Mouse (Mus musculus) gastrocnemius, adult 2 months (tissue): ENCODE results near the gene Zbtb16. TPM values are rescaled to one million over a fixed set of nuclear protein-coding genes. Genes with fewer than 3 reads are reported as not detected.

Source experiments
- DNase-seq: peaks from one replicate; pipeline ENCODE4 v3.0.0; 2022
- H3K27ac ChIP-seq: fragments of 200-600 bp; 2 replicates; pipeline ENCODE4 v1.8.1; 2022; ENCODE audit warnings: mild to moderate bottlenecking
- H3K4me3 ChIP-seq: fragments of 200-600 bp; 2 replicates; pipeline ENCODE4 v1.8.1; 2022; ENCODE audit warnings: mild to moderate bottlenecking, moderate library complexity
- CTCF ChIP-seq: fragments of 200-600 bp; IDR thresholded peaks from 2 replicates; pipeline ENCODE4 v1.8.1; 2022; ENCODE audit warnings: antibody characterized with exemption, mild to moderate bottlenecking, moderate library complexity
- intact Hi-C: fragments of 180-260 bp; cut with DNase I; formaldehyde crosslinking; loops from one replicate; pipeline ENCODE4 v1.15.1; 2025
- total RNA-seq, 2 experiments: library from RNA; stranded (reverse); gene quantifications; 2 replicates each; pipeline ENCODE4 v1.2.3; 2021

Zbtb16 gene
- total RNA-seq, 2 experiments from 2014 or later = 163 to 166 TPM

- H3K27ac ChIP-seq = no peak overlapping the region
- intact Hi-C loops = no loop called here
- no peak overlapping the region for H3K4me3 ChIP-seq
- TF ChIP-seq CTCF = no peak
- DNase-seq = no peak
Observed at GRCm38 (mm10) chr9:48640881-48641280, 195.1 kb downstream of the Zbtb16 start.

DNA sequence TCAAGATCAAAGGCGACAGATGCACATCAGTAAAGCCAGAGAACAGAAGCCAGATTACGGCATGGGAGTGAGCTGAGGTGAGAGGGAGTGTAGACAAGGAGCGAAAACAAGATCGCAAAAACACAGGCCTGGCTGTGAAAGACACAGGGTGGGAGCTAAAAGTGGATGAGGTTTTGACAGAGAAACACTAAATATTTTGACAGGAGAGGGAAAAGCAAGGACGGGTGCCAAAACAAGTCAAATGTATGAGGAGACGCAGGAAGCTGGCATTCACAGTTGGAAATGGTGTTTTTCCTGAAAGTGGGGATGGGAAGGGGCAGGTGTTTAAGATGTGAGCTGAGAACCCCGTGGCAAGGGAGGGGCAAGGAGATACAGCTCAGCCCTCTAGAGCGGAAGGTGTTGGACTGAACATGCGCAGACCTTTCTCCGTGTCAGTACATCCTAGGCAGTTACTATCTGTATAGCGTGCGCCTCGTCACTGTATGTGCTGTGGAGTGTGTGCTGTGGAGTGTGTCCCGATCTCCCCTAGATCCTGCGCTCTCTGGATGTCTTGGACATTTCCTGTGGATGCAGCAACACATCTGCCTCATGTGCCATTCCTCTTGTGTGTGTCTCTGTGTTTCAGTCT, 197.7 kb downstream of the Zbtb16 start:
- TF ChIP-seq CTCF = no peak
- Histone ChIP-seq H3K27ac (no peak overlapping the region), H3K4me3 (no peak overlapping the region)
- intact Hi-C loops = no loop called here
- no peak for DNase-seq

DNA sequence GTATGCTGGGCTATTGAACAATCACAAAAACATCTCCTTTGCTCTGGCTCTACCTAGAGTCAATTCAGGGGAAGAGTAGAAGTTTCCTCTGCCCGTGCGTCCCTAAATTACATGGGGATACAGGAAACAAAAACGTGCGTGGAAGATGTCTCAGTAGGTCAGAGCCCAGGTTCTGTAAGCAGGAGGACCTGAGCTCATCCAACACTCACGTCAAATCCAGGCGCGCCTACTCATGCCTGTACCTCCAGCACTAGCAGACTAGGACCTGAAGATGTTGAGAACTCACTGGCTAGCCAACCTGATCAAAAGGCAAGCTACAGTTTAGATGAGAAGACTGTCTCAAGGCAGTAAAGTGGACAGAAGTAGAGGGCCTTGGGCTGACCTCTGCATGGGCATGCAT, 198.9 kb downstream of the Zbtb16 start:
- DNase-seq = no peak
- TF ChIP-seq CTCF = no peak
- Histone ChIP-seq H3K4me3 (no peak overlapping the region), H3K27ac (no peak overlapping the region)
- intact Hi-C loops = no loop called here

DNA sequence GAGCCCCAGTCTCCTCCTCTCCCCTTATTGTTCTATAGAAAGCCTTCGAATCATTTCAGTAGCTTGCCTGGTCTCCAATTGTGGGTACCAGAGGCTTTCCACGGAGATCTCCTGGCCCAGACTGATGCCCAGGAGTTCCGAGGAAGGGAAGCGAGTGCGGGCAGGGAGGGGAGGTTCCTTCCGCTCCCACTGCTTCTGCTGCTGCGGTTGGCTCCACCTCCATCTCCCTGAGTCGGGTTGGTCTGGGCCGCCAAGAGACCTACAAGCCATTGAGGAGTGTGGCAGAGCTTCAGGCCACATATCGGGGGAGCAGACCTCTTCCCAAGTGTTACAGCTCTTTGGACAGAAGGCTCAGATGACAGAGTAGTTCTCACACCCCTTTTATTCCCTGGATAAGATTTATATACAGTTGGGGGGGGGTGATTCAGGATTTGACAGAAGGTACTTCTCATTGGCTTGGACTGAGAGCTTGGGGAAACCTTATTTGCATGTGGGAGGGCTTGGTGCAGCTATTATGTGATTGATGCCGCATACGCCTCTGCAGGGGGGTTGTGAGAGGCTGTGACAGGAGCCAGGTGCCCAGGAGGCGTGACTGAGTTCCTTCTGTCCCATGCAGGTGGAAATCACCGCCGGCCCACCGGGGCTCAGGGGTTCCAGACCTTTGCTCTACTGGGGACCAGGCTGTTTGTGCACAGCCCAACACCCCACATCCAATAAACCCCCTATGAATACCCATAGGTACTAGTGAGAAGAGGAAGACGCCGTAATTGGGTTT, 200.3 kb downstream of the Zbtb16 start:
- Histone ChIP-seq H3K27ac (no peak overlapping the region), H3K4me3 (no peak overlapping the region)
- no peak for TF ChIP-seq CTCF
- intact Hi-C loops = no loop called here
- no peak for DNase-seq

GRCm38 (mm10) chr9:48633147-48633546, 202.9 kb downstream of the Zbtb16 start:
- DNase-seq = no peak
- H3K27ac ChIP-seq = no peak overlapping the region
- TF ChIP-seq CTCF = no peak
- intact Hi-C loops = no loop called here
- no peak overlapping the region for H3K4me3 ChIP-seq

- Histone ChIP-seq H3K27ac (no peak overlapping the region), H3K4me3 (no peak overlapping the region)
- intact Hi-C loops = loop anchor here (2.0 to 5.0 kb wide), 2 partner anchors 18 to 152 kb away; no protein-coding TSS in a partner anchor
- DNase-seq = no peak
- no peak for TF ChIP-seq CTCF
Observed at GRCm38 (mm10) chr9:48619268-48619667, 216.8 kb downstream of the Zbtb16 start.

DNA sequence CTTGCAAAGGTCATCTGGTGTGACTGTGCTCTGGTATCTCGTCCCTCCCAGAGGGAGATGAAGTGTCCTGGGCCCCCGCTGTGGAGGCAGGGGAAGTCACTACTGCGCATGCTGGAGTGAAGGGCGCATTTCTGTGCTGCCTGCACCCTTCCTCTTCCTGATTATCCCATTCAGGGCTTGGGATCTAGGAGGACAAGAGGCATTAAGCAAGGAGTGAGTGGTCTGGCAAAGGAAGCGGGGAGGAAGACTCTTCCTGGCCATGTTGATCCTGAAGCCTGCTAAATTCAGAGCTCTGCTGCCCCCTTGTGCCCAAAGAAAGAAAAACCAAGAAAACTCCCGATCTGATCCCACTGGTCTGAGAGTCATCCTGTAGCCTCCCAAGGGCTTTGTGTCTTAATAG, 217.4 kb downstream of the Zbtb16 start:
- intact Hi-C loops = loop anchor here (2.0 to 5.0 kb wide), 2 partner anchors 18 to 151 kb away; no protein-coding TSS in a partner anchor
- peak overlapping the region; percentile 64 for H3K4me3 ChIP-seq
- DNase-seq = peak; percentile 78
- TF ChIP-seq CTCF = peak; percentile 77
- H3K27ac ChIP-seq = peak overlapping the region; percentile 91

DNA sequence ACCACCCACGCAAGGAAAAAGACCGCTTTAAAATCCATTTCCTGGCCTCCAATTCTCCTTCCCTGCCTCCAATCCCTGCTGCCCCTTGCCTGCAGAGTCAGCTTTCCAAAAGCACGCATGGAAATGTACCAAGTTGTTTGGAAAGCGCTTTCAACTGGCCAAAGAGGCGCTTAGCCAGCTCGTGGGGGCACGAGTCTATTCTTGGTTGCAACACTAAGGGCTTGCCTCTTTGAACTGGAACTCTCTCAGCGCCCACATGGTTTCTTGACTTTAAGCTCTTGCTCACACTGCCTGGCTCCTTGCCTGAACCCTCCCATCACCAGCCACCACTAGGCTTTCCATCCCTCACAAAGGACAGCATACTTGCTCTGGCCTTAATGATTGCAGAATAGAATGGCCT, 217.9 kb downstream of the Zbtb16 start:
- Histone ChIP-seq H3K4me3 (peak overlapping the region; percentile 64), H3K27ac (peak overlapping the region; percentile 91)
- TF ChIP-seq CTCF = no peak
- DNase-seq = peak; percentile 89
- intact Hi-C loops = loop anchor here (2.0 to 5.0 kb wide), 2 partner anchors 17 to 151 kb away; no protein-coding TSS in a partner anchor

- peak overlapping the region; percentile 64; the same call in 1 of the 2 replicates for H3K4me3 ChIP-seq
- H3K27ac ChIP-seq = peak overlapping the region; percentile 91
- intact Hi-C loops = loop anchor here (2.0 to 5.0 kb wide), 2 partner anchors 17 to 150 kb away; no protein-coding TSS in a partner anchor
- no peak for DNase-seq
- TF ChIP-seq CTCF = no peak
Observed at GRCm38 (mm10) chr9:48617511-48618010, 218.5 kb downstream of the Zbtb16 start.

DNA sequence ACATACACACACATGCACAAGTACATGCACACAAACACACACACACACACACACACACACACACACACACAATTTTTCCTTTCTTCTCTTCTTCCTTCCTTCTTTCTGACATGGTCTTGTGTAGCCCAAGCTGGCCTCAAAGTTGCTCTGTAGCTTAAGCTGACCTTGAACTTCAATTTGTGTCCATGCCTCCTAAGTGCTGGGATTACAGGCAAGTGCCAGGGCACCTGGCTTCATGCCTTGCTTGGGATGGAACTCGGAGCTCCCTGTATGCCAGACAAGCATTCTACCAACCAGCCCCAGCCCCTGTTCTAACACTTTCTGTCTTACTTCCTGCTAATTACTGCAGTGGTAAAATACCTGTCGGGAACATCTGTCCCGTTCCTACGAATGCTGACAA, 222.8 kb downstream of the Zbtb16 start:
- H3K27ac ChIP-seq = no peak overlapping the region
- no peak overlapping the region for H3K4me3 ChIP-seq
- peak; percentile 42 for DNase-seq
- intact Hi-C loops = no loop called here
- TF ChIP-seq CTCF = no peak

DNA sequence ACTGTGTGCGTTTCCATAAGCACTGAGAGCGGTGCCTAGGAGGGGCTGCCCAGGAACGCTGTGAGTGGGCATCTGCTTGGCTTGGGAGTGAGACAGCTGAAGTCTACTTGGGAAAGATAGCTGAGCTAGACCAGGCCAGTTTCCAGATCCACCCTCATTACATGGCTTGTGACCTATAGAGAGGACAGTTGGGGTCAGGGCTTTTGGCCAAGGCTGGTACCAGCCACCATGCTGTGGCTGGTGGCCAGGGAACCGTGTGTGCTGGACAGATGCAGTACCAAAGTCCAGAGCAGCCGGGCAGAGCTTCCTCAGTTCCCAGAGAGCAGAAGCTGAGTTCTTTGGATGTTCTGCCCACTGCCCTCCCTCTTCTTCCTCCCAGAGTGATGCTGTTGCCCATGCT, 223.5 kb downstream of the Zbtb16 start:
- peak; percentile 78 for DNase-seq
- Histone ChIP-seq H3K4me3 (no peak overlapping the region), H3K27ac (peak overlapping the region; percentile 60)
- intact Hi-C loops = no loop called here
- TF ChIP-seq CTCF = no peak

DNA sequence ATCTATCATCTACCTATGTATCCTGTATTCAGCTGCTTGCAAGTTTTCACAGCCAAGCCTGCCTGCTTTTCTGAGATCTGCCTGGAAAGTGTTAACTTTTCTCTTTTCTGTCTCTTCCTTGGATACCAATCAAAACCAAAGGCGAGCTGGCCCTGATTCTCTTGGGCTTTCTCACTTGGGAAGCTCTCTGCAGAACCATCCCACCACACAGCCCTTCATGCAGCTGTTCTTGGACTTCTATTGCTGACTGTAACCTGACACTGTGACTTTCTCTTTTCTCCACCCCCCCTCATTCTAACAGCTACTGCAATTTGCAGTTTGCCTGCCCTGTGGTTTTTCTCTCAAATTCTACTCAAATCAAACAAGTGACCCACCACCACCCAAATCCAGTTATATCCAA, 225.0 kb downstream of the Zbtb16 start:
- DNase-seq = no peak
- H3K27ac ChIP-seq = no peak overlapping the region

GRCm38 (mm10) chr9:48609734-48610133, 226.3 kb downstream of the Zbtb16 start:
- Histone ChIP-seq H3K4me3 (no peak overlapping the region), H3K27ac (no peak overlapping the region)
- no peak for TF ChIP-seq CTCF
- no peak for DNase-seq
- intact Hi-C loops = no loop called here

More for the DNA sequence above, 225.0 kb downstream of the Zbtb16 start:
- no peak for TF ChIP-seq CTCF
- H3K4me3 ChIP-seq = no peak overlapping the region
- intact Hi-C loops = no loop called here
